Mouse (Mus musculus): ENCODE results near the gene Zfp654.

DNA sequence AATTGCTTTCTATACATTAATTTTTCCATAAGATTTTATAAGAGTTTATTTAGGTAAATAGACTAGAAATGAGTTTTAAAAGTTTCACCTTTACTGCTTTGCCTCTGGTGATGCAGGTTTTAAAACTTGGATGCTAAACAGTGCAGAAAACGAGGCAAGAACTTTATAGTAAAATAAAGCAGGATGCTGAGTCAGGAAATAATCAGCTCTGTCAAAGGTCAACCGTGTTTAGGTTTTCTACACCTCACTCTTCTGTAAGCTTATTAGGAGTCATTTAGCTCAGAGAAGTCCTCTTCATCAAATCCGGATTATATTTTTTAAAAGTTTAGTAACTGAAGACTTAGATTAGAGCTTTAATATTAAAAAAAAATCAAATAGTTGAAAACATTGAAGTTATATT, 5.5 kb upstream of the Zfp654 start:
- TF ChIP-seq CTCF (IDR thresholded peaks at IDR 0.05; ENCODE audit: low read depth) = no peak
- TF ChIP-seq EP300 (optimal IDR thresholded peaks at IDR 0.05) = no peak

Data from stomach, postnatal 0 days (tissue).